Mouse (Mus musculus): ENCODE results near the gene Gorasp1.

DNA sequence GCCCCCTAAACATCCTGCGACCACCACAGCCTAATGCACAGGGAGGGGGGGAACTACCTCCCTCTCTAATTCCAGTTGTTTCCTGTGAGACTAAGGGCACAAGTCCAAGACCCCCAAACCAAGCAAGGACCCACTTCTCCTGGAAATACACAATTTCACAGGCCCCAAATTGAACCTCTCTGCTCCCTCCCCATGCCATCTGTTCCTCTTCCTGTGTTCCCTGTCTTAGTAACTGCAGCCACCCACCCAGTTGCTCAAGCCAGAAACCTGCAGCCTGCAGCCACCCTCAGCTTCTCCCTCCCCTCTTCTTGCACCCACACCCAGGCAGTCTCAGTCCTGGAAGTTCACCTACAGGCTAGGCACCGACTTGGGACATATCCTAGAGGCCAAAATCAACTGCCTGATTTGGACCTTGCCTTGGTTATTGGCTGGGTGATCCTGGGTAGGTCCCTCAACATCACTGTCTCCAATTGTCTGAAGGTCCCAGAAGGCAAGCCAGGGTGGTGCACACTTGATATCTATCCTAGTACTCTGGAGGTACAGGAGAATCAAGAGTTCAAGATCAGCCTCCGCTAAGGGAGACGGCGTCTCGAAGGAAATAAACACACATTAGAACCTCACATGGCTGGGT is 41.6 kb upstream of the Gorasp1 start:
- TF ChIP-seq CTCF (IDR thresholded peaks at IDR 0.05; ENCODE audit: low read depth, low read length): no peak
- no peak for TF ChIP-seq POLR2A (IDR thresholded peaks at IDR 0.05; ENCODE audit: borderline replicate concordance, low read depth, low read length)

Measured in bone marrow macrophage, adult 2 months (primary cell).